Mouse (Mus musculus) naive thymus-derived CD4-positive, alpha-beta T cell, adult 2 months (primary cell): Measurements from ENCODE around the gene Stk17b.
A peak's percentile ranks its signal among the peaks of the same experiment; 100 is the strongest.

Experiments used
- DNase-seq: peaks from one replicate; pipeline ENCODE4 v3.0.0-alpha.2; 2011; ENCODE audit warnings: low read depth

The Stk17b gene

DNA sequence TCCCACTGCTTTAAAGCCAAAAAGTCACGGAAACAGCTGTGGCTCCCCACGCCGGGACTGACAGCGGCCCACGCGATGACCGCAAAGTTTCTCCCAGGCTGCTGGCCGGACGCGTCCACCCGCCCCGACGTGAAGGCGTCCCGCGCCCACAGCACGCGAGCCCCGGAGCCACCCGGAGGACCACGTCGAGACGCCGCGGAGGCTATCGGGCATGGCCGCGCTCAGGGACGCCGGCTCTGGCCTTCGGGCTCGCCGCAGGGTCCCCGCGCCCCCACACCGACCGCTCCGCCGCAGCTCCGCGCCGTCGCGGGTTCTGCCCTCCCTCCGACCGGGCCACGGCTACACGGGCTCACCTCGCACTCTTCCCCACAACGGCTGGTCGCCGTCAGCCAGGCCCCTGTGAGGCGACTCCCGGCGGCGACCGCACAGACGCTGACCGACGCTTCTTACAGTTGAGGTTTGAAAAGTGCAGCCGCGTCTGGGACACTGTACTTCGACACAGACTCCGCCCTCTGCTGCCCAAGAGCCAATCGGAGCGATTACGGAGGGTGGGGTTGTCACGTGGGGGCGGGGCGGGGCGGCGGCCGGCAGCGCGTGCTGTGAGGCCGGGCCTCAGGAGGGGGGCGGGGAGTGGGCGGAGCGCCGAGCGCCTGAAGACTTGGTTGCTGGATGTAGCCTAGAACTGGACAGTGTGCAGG, at the start of gene Stk17b:
Gene Stk17b (minus strand): TSS at position 504 of the 698 bp plus-strand sequence.
- DNase-seq: peak; percentile 95

- no peak for DNase-seq
Measured at GRCm38 (mm10) chr1:53830286-53830685, 45.3 kb upstream of the Stk17b start.

- no peak for DNase-seq
Measured at GRCm38 (mm10) chr1:53829089-53829488, 44.1 kb upstream of the Stk17b start.

- DNase-seq: peak; percentile 73
Measured at GRCm38 (mm10) chr1:53824446-53825337, 39.7 kb upstream of the Stk17b start.

GRCm38 (mm10) chr1:53823687-53824445, 38.8 kb upstream of the Stk17b start:
- DNase-seq: peak; percentile 87

GRCm38 (mm10) chr1:53821983-53822382, 37.0 kb upstream of the Stk17b start:
- DNase-seq: no peak

DNA sequence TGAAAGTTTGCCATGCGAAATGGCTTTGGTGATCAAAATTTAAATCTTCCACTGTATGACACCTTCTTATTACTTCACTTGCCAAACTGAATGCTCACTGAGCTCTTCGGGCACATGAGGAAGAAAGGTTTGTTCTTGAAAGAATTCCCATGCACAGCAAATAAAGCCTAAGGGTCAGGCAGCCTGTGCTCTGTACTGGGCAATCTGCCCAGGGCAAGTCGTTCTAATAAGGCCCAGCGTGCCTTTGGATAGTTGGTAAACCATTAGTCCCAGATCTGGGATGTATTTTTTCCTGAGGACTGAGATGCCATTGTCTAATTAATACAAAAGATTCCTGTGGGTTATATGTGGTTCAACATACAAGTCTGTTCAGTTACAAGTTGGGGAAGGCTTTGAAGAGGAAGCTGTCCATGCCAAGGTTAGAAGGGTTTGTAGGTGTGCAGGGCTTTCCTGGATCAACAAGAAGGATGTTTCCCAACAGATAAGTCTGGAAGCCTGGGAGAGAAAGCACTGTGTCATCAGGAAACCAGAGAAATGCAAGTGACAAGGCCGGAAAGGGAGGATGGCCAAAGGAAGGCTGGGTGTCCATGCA, 35.1 kb upstream of the Stk17b start:
- DNase-seq: no peak

- DNase-seq: no peak
Measured at GRCm38 (mm10) chr1:53818072-53818862, 33.2 kb upstream of the Stk17b start.

GRCm38 (mm10) chr1:53816353-53816752, 31.3 kb upstream of the Stk17b start:
- no peak for DNase-seq

- peak; percentile 42 for DNase-seq
Measured at GRCm38 (mm10) chr1:53814077-53814705, 29.2 kb upstream of the Stk17b start.

- DNase-seq: no peak
Measured at GRCm38 (mm10) chr1:53811919-53812318, 26.9 kb upstream of the Stk17b start.

DNA sequence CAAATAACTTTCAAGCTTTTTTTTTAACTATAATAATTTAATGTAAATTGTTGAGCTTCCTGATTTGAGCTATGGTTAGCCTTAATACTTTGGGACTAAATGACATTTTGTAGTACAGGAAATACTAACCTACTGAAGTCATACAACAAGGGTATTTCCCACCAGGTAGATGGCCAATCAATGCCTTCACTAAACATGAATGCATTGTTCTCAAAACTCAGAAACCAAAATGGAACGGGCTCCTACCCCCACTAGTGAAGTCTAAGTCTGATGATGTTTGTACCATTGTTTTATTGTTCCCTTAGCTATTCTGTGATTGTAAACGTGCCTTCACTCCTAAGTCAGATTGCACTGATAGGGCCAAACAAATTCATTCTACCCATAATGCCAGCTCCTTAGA, 23.2 kb upstream of the Stk17b start:
- DNase-seq: peak; percentile 58

DNA sequence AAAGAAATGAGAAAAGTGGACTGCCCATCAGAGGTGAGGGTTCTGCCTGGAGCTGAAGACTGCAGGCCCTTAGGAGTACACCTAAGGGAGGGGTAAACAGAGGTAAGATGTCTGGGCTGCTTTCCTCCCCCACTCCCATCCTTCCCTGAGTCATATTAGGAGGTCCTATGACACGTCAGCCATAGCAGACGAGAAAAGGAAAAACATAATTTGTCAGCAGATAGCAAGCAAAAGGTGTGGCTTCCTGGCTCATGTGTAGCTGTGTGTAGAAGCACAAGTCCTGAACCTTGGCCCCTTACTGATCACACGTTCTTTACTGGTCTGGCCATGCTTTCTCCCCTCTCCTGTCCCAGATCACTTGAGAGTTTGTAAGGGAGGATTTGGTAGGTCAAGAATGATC, 12.8 kb upstream of the Stk17b start:
- peak; percentile 67 for DNase-seq

DNA sequence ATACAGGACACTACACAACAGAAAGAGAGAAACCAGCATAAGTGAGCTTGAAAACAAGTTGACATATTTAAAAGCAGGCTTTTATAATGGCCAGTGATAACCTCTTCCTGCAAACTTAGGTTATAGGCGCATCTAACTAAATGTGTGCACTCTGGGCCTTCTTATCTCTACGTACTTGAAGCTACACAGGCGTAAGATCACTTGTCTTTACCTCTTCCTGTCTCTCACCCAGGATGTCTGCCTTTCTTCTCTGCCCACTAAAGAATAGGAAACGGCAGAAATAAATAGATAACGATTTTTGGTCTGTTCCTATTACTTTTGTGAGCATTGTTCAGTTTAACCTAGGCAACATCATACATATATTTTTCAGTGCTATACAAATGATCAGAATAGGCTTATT, 12.1 kb upstream of the Stk17b start:
- DNase-seq: peak; percentile 80

- DNase-seq: peak; percentile 59
Measured at GRCm38 (mm10) chr1:53796271-53796670, 11.2 kb upstream of the Stk17b start.

- no peak for DNase-seq
Measured at GRCm38 (mm10) chr1:53795591-53795990, 10.6 kb upstream of the Stk17b start.

- DNase-seq: peak; percentile 72
Measured at GRCm38 (mm10) chr1:53795081-53795480, 10.1 kb upstream of the Stk17b start.

GRCm38 (mm10) chr1:53794279-53794678, 9.3 kb upstream of the Stk17b start:
- DNase-seq: no peak

DNA sequence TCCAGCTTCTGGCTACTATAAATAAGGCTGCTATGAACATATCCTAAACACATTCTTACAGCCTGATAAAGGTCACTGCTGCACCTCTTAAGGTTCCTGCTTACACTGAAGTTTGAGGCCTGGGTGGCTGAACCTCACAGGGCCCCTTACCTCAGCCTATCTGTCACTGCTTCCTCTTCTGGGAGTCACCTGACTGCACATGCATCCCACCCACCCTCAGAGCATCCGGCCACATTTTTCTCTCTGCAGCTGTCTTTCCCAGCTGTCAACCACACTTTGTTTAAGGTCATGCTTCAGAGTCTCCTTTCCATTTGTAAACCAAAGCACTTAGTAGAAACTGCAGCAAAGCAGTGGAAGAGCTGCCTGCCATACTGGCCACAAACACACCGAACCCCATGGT, 6.3 kb upstream of the Stk17b start:
- DNase-seq: peak; percentile 83

GRCm38 (mm10) chr1:53784291-53784720, 718 bp downstream of the Stk17b start:
- DNase-seq: peak; percentile 87

- peak; percentile 63 for DNase-seq
Measured at GRCm38 (mm10) chr1:53782956-53783355, 2.1 kb downstream of the Stk17b start.
